ENCODE assay signal across 8 mouse cellular contexts in the genomic region with DNA sequence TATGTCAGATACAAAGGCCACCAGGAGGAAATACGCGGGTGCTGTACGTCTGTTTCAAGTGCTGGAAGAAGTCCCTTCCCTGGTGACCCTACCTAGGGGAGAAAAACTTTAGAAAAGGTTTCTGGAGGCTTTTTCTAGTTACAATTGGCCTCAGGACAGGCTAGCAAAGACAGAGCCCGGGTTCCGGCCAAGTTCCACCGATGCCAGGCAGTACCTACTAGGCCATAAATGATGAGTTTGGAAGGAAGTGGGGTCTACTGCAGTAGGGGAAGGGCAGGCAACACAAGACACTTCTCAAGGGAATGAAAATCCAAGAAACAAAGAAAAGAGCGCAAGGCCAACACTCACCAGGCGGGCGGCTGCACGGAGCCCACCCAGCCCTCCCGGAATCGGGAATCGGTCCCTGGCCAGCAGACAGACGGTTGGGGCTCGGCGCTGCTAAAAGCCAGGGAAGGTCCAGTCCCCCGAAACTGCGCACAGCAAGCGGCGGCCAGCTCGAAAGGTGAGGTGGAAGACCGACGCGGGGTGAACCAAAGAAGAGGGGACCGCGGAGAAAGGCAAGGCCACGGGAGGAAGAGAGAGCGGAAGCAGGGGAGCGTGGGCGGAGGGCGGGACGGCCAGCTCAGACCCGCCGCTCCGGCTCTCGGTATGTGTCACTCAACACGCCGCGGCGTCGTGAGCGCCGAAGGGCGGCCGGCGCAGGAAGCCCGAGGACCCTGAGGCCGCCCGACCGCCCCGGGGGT. TPM values are rescaled to one million over a fixed set of nuclear protein-coding genes. Genes with fewer than 3 reads are reported as not detected.
DNase-seq lines count a peak whose midpoint lies in the region; ATAC-seq and TF ChIP-seq lines count a peak whose summit lies in the region.

No protein-coding gene starts in this region.

- ATAC-seq in heart, embryonic 15.5 days (replicated peaks; ENCODE audit: insufficient number of reproducible peaks, insufficient read depth, low FRiP score, low read depth), result peak; percentile 79
- peak; percentile 77 for ATAC-seq in hindbrain, embryonic 11.5 days (ENCODE audit: low FRiP score)
- peak; percentile 28; the same call in 1 of the 2 replicates for ATAC-seq in neutrophil, adult 5-6 weeks (ENCODE audit: extremely low read depth, insufficient number of reproducible peaks, low FRiP score, poor library complexity, severe bottlenecking)

- no peak for DNase-seq in heart, postnatal 10 days
- peak; percentile 26 for DNase-seq in c-Kit-positive CD71-positive TER-119-positive erythroid progenitor cells, embryonic 14.5 days (ENCODE audit: low spot score)
- DNase-seq in hindbrain, embryonic 11.5 days (ENCODE audit: low spot score), result no peak
- no peak for DNase-seq in lung, adult 2 months
- no peak for DNase-seq in yolk sac, embryonic 10.5 days (ENCODE audit: low spot score)

- no peak for TF ChIP-seq CTCF in E14TG2a.4 (conservative IDR thresholded peaks at IDR 0.05; ENCODE audit: low read length)
- TF ChIP-seq CTCF in lung, adult 2 months (IDR thresholded peaks at IDR 0.05; ENCODE audit: insufficient read depth, low read length), result no peak

- H3K4me3 ChIP-seq in heart, embryonic 15.5 days, result peak overlapping the region; percentile 86
- H3K4me3 ChIP-seq in E14TG2a.4 (replicated peaks; ENCODE audit: low read length), result peak overlapping the region; percentile 97
- H3K4me3 ChIP-seq in hindbrain, embryonic 11.5 days (ENCODE audit: low read depth, low read length), result peak overlapping the region; percentile 87
- H3K4me3 ChIP-seq in lung, adult 2 months (replicated peaks; ENCODE audit: extremely low read depth, low read depth, low read length), result peak overlapping the region; percentile 90

- no peak for TF ChIP-seq POLR2A in lung, adult 2 months (IDR thresholded peaks at IDR 0.05; ENCODE audit: borderline replicate concordance, extremely low read depth, low read depth, low read length)

- peaks cover 54% of the 10 kb centered on the region for H3K4me1 ChIP-seq in heart, embryonic 15.5 days (replicated peaks)
- peaks cover 78% of the 10 kb centered on the region for H3K4me1 ChIP-seq in E14TG2a.4 (replicated peaks; ENCODE audit: low read depth, low read length)
- peaks cover 21% of the 10 kb centered on the region for H3K4me1 ChIP-seq in hindbrain, embryonic 11.5 days (replicated peaks; ENCODE audit: control insufficient read depth, insufficient read depth, low read length)
- peaks cover 12% of the 10 kb centered on the region for H3K4me1 ChIP-seq in lung, adult 2 months (ENCODE audit: control insufficient read depth, insufficient read depth, low read length)

- peak overlapping the region; percentile 94 for H3K27ac ChIP-seq in heart, embryonic 15.5 days
- peak overlapping the region; percentile 88 for H3K27ac ChIP-seq in hindbrain, embryonic 11.5 days (ENCODE audit: low read depth, low read length)

- peaks cover 19% of the 10 kb centered on the region for H3K36me3 ChIP-seq in heart, embryonic 15.5 days
- peaks cover 60% of the 10 kb centered on the region for H3K36me3 ChIP-seq in E14TG2a.4 (ENCODE audit: insufficient read depth, low read length)
- H3K36me3 ChIP-seq in hindbrain, embryonic 11.5 days (ENCODE audit: control insufficient read depth, insufficient read depth, low read length), result peaks cover 6% of the 10 kb centered on the region; the same call in 1 of the 2 replicates

- peak overlapping the region; percentile 91 for H3K9ac ChIP-seq in heart, embryonic 15.5 days
- H3K9ac ChIP-seq in hindbrain, embryonic 11.5 days (ENCODE audit: low read depth, low read length), result peak overlapping the region; percentile 97

- WGBS in heart, embryonic 15.5 days, result under 1% methylated on average over 51 of the region's 51 CpGs
- under 1% methylated on average over 45 of the region's 51 CpGs for WGBS in hindbrain, embryonic 11.5 days
- under 1% methylated on average over 51 of the region's 51 CpGs for WGBS in lung, adult 2 months

- H3K4me2 ChIP-seq in heart, embryonic 15.5 days, result peak overlapping the region; percentile 74
- peak overlapping the region; percentile 77 for H3K4me2 ChIP-seq in hindbrain, embryonic 11.5 days (replicated peaks; ENCODE audit: low read depth, low read length)

- no peaks in the 10 kb centered on the region for H3K9me3 ChIP-seq in heart, embryonic 15.5 days (replicated peaks)
- no peaks in the 10 kb centered on the region for H3K9me3 ChIP-seq in E14TG2a.4 (ENCODE audit: low read length)
- no peaks in the 10 kb centered on the region for H3K9me3 ChIP-seq in hindbrain, embryonic 11.5 days (ENCODE audit: control insufficient read depth, low read length)

- intact Hi-C loops in heart, postnatal 10 days (cut with DNase I), result loop anchor here (2.0 kb wide), 1 partner anchor 18 kb away; no protein-coding TSS in a partner anchor

- no peaks in the 10 kb centered on the region for H3K27me3 ChIP-seq in heart, embryonic 15.5 days
- no peaks in the 10 kb centered on the region for H3K27me3 ChIP-seq in E14TG2a.4 (ENCODE audit: insufficient read depth, low read length)
- H3K27me3 ChIP-seq in hindbrain, embryonic 11.5 days (ENCODE audit: control insufficient read depth, insufficient read depth, low read length), result no peaks in the 10 kb centered on the region

RNA-seq across cellular contexts. Expression of a gene that starts 0.6 kb away (rescaled TPM):
- 34.6 and 53.3 TPM in 2 replicates for polyA plus RNA-seq in heart, embryonic 15.5 days (2015; fragmentation: Nextera tagmentation; extraction: Ambion mirVana)
- total RNA-seq in heart, postnatal 10 days (2021), result 10 to 100 TPM; 13.7 to 16.6 TPM
- polyA plus RNA-seq in hindbrain, embryonic 11.5 days (2014; fragmentation: Nextera tagmentation; extraction: Ambion mirVana), result 146 and 151 TPM in 2 replicates
- 17.0 and 21.4 TPM in 2 replicates for polyA plus RNA-seq in lung, adult 2 months (2012; rRNA removed)
- 30.7 and 32.0 TPM in 2 replicates for total RNA-seq in neutrophil, adult 5-6 weeks (2017)

RNA-seq across cellular contexts. Expression of a gene that starts 19.9 kb away (rescaled TPM):
- 5.7 and 7.3 TPM in 2 replicates for polyA plus RNA-seq in heart, embryonic 15.5 days (2015; fragmentation: Nextera tagmentation; extraction: Ambion mirVana)
- total RNA-seq in heart, postnatal 10 days (2021), result 1 to 10 TPM; 2.4 to 3.1 TPM
- polyA plus RNA-seq in hindbrain, embryonic 11.5 days (2014; fragmentation: Nextera tagmentation; extraction: Ambion mirVana), result 15.4 and 15.9 TPM in 2 replicates
- polyA plus RNA-seq in lung, adult 2 months (2012; rRNA removed), result 9.4 and 10.0 TPM in 2 replicates
- 0.37 and 0.70 TPM in 2 replicates for total RNA-seq in neutrophil, adult 5-6 weeks (2017)

RNA-seq across cellular contexts. Expression of a gene that starts 26.2 kb away (rescaled TPM):
- 2.1 and 2.4 TPM in 2 replicates for polyA plus RNA-seq in heart, embryonic 15.5 days (2015; fragmentation: Nextera tagmentation; extraction: Ambion mirVana)
- 10 to 100 TPM; 13.6 to 17.4 TPM for total RNA-seq in heart, postnatal 10 days (2021)
- 0.21 and 0.29 TPM in 2 replicates for polyA plus RNA-seq in hindbrain, embryonic 11.5 days (2014; fragmentation: Nextera tagmentation; extraction: Ambion mirVana)
- 9.3 and 13.3 TPM in 2 replicates for polyA plus RNA-seq in lung, adult 2 months (2012; rRNA removed)
- not detected in 2 replicates for total RNA-seq in neutrophil, adult 5-6 weeks (2017)

RNA-seq across cellular contexts. Expression of a gene that starts 39.4 kb away (rescaled TPM):
- 0.19 and 2.2 TPM in 2 replicates for polyA plus RNA-seq in heart, embryonic 15.5 days (2015; fragmentation: Nextera tagmentation; extraction: Ambion mirVana)
- under 1 TPM; 0.17 to 0.19 TPM for total RNA-seq in heart, postnatal 10 days (2021)
- polyA plus RNA-seq in hindbrain, embryonic 11.5 days (2014; fragmentation: Nextera tagmentation; extraction: Ambion mirVana), result not detected in 2 replicates
- 9.2 and 12.9 TPM in 2 replicates for polyA plus RNA-seq in lung, adult 2 months (2012; rRNA removed)
- total RNA-seq in neutrophil, adult 5-6 weeks (2017), result 40.9 and 41.1 TPM in 2 replicates

Comparison
In these comparisons a context has a peak if more than half of its experiments do, and no peak if none do; other contexts are left out.
1. ATAC-seq: peak in every context shown above with its lines; median percentile 79 in heart, embryonic 15.5 days; 77 in hindbrain, embryonic 11.5 days; 28 in neutrophil, adult 5-6 weeks.